Mouse (Mus musculus): Measurements from ENCODE around the gene Dhrs1.

Gene Dhrs1

DNA sequence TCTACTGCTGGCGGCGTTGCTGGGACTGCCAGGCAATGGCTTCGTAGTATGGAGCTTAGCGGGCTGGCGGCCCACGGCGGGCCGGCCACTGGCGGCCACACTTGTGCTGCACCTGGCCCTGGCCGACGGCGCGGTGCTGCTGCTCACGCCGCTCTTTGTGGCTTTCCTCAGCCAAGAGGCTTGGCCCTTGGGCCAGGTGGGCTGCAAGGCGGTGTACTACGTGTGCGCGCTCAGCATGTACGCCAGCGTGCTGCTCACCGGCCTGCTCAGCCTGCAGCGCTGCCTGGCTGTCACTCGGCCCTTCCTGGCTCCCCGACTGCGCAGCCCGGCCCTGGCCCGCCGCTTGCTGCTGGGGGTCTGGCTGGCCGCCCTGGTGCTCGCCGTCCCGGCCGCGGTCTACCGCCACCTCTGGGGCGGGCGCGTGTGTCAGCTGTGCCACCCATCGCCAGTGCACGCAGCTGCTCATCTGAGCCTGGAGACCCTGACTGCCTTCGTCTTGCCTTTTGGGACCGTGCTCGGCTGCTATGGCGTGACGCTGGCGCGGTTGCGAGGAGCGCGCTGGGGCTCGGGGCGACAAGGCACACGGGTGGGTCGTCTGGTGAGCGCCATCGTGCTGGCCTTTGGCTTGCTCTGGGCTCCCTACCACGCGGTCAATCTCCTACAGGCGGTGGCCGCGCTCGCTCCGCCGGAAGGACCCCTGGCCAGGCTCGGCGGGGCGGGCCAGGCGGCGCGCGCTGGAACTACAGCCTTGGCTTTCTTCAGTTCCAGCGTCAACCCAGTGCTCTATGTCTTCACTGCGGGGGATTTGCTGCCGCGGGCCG, 16.7 kb upstream of the Dhrs1 start:
- DNase-seq: peak; percentile 64

DNA sequence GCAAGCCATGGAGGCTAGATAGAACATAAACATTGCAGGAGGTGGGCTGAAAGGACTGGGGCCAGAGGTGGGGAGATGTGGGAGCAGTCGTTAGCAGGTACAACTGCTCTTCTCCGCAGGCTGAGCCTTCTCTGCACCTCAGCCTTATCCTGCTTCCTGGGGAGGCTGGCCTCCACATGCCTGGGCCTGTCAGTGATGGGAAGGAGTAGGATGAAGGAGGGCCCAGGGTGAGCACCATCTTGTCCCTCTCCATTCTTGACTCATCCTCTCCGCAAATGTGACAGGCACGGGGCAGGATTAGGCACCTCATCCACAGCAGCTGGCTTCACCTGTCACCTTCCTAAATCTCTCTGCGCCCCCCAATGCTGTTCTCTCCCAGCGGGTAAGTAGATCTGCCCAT, 15.7 kb upstream of the Dhrs1 start, which contains the start of gene Ltb4r2:
Gene Ltb4r2 (plus strand): TSS at position 266 of the 400 bp plus-strand sequence.
- no peak for DNase-seq

DNA sequence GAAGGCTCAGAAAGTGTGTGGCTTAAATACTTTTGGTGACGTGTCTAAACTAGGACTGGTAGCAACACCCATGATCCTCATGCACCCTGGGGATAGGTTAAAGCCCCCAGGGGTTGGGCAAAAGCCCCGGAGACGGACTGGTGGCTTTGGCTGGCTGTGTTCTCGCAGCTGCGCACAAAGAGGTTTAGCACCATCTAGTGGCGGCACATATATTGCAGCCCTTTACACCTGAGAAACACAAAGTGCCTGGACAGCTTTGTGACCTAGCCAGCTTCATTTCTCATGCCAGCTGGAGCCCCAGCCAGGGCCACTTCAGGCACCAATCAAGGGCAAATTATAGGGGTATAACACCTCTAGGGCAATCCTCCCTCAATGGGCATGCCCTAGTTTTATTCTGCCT, 14.7 kb upstream of the Dhrs1 start:
- DNase-seq: peak; percentile 94

DNA sequence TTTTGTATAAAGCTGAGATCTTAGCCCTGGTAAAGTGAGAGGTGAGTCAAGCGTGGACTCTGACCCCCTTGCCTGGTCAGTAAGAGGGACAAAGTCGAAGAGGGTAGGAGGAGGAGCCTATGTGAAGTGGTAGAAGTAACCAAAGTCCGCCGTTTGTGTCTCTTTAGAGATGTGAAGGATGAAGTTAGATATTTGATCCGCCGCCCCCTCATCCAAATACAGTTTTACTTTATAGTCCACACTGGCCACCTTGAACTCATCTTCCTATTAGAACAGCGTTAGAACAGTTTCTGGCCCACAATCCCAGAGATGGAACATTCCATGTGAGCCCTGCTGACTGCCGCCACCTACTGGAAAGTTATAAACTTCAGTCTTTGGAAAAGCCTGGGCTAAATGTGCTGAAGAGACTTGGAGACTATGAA, 12.9 kb upstream of the Dhrs1 start, which contains the start of gene Cideb:
Gene Cideb (minus strand): TSS at position 96 of the 422 bp plus-strand sequence.
- DNase-seq: peak; percentile 74

DNA sequence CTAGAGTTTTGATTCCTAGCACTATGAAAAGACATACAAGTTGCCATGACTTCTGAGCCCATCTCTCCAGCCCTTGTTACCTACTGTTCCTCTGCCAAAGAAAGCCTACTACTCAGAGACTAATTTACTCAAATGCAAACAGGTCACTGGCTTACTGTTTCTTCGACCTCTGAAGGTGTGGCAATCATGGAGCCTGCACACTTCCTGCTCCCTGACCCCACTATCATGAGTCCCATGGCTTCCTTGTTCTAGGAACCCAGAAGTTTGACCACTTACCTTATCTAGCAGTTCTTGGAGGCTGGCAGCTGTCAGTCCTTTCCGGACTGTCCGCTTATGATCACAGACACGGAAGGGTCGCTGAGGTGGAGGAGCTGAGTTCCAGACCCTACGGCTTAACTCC, 12.1 kb upstream of the Dhrs1 start:
- no peak for DNase-seq

DNA sequence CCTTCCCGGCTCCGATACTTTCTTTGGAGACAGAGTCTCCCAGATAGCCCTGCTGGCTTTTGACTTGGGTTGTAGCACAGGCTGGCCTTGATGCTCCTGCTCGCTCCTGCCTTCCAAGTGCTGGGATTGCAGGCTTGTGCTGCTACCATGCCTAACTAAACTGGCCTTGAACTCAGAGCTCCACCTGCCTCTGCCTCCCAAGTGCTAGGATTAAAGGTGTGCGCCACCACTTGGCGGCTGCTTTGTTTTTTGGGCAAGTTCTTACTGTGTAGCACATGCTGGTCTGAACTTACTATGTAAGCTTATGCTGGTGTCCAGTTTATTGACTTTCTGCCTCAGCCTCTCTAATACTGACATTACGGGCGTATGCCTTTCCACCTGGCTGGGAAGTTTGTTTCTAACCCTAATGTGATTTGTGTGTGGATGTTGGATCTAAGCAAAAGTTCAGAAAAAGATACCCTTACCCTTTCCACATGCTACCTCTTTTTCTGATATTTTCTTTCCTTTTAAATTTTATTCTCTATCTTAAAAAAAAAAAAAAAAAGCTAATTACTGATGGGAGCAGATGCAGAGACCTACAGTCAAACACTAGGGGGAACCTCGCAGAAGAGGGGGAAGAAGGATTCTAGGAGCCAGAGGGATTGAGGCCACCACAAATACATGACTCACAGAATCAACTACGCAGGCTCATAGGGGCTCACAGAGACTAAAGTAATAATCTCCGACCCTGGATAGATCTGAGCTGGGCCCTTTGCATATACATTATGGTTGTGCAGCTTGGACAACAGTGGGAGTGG, 1.8 kb upstream of the Dhrs1 start:
- no peak for DNase-seq

DNA sequence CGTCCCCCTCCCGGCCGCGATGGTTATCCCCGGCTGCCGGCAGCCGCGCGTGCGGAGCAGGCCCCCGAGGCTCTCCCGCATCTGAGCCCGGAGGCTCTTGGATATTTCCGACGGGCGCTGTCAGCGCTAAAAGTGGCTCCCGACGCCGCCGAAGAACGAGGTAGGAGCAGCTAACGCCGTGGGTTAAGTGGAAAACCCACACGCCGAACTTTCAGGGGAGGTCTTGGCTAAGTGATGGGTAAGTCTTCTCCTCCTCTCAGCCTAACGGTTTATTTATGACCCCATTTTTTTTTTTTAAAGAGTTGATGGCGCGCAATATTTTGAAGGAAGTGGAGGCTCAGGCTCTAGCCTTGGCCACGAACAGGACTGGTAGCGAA, 359 bp upstream of the Dhrs1 start:
- no peak for DNase-seq

DNA sequence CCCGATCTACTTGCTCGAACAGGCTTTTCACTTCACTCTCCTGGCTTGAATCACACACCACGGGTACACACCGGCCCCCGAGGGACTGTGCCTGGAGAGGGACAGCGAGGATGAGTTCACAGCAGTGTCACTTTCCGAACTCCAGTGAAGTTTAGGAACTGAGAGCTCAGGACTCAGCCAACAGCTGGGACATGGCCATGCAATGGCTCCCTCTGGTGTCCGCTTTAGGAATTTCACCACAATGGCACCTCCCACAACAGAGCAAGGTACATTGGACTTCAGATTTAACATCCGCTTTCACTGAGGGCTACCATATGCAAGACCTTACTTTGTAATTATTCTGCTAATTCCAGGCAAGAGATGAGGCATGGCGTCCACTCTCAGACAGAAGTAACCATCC, 1.8 kb downstream of the Dhrs1 start:
- peak; percentile 93 for DNase-seq

DNA sequence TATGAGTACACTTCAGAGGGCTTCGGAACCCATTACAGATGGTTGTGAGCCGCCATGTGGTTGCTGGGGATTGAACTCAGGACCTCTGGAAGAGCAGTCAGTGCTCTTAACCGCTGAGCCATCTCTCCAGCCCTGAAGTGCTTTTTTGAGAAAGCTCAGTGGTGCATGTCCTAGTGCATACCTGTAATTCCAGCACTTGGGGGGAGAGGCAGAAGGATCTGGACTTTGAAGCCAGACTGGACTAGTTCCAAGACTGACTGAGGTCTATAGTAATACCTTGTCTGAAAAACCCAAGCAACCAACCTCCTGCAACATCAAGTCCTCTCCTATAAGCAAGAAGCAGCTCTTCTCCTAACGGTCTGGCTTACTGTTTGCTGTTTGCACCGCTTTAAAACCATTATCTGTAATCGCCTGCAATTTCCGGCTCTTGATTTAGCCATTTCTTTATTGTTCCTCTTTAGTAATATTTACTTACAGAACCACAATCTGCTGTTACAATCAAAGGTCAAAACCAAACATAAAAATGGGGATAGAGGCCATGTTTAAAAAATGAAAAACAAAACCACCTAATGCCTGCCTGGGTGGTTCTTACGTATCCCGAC, 8.3 kb downstream of the Dhrs1 start:
- DNase-seq: no peak

DNA sequence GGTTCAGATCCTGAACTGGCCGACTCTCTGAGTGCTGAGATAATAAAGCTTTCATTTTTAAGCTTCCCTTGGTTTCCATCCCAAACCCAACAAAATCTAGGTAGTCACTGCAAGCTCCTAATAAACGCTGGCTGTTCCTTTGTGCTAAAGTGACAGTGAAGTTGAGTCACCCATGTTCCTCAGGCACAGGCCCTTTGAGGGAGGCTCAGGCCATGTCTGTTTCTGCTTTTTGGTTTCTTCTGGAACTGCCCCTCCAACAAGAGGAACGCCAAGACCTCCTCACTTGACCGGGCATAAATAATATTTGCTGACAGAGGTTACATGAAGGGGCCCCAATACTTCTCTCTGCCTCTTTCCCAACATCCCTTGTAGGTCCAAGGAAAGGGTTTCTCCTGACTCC, 9.7 kb downstream of the Dhrs1 start:
- DNase-seq: no peak

DNA sequence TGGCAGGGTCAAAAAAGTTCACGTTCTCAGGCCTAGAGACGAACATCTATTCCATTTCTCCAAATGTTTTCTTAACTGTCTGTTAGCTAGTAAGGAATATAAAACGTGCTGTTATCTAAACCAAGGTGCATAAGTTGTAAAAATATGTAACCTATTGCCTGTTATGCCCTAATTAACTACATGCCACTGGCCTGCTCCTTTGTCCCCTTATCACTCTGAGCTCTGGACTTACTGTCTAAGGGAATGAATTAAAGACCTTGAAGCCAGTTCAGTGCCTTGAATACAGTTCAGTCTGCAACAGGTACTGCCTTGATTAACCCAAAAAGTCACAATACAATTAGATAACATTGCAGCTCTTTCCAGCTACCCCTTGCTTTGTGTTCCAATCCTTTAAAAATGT, 10.2 kb downstream of the Dhrs1 start:
- DNase-seq: no peak

DNA sequence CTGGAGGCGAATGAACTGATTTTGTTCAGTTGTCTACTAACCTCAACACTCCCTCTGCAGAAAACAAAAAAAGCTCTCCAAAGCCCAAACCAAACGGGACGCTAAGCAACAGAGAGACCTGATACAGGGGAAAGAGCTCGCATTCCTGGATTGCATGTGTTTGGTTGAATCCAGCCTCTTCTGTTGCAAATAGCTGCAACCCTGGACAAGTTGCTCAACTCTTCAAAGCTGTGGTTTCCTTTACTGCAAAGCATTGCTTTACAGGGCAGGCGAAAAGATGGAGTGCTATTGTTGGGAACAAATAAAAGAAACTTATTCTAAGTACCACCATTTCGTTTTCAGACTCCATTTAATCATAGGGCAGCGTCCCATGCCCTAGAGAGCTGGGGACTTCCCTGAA, 10.6 kb downstream of the Dhrs1 start:
- no peak for DNase-seq

DNA sequence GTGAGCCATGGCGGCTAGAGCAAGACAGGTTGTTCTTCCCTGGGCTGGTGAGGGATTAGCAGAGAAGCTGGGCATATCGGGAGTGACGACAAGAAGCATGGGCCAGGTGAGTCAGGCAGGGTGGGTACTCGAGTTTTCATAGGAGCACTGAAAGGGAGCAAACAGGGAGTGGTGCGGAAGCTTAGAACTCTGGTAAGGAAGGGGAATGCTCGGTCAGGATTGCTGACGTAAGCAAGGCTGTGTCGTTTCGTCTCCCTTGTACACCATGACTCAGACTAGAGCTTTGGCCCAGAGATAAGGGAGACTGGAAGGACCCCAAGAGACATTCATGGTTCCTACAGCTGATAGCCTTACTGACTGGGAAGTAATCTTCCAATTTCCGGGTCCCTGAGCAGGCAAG, 11.6 kb downstream of the Dhrs1 start:
- no peak for DNase-seq

DNA sequence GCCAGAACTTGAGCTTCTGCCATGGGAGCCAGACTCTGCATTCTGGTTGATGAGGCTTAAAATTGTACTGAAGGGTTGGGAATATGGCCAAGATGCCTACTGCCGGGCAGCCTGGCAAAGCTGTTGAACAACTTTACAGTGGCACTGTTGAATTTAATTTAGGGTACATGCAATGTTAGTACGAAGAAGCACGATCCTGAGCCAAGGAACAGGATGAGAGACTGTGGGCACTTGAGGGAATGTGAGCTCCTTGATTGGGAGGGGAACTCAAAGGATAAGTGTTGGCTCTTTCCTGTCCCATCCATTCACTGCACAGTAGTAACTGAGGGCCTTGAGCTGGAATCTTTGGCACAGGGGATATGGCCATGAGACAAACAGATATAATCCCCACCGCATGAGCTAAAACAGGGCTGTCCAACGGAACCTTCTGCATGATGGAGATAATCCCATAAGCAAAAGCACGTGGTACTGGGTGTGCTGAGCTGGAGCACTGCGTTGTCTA, 14.9 kb downstream of the Dhrs1 start:
- no peak for DNase-seq

DNA sequence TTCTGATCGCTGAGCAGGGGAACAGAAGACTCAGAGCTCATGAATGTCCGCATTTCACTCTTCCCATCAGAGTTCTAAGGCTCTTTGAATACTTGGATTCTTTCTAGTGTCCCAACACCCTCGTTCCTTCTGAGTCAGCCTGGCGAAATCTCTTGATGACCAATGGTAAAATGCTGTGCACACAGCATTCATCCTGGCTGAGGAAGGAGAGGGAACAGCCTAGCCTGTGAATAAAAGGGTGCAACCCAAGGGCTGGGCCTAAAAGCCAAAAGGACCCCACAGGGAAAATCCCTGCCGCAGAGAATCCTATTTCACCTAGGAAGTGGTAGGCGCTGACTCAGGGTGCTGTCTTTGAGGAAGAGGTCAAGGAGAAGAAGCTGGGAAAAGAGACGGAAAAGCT, 15.4 kb downstream of the Dhrs1 start:
- DNase-seq: no peak

DNA sequence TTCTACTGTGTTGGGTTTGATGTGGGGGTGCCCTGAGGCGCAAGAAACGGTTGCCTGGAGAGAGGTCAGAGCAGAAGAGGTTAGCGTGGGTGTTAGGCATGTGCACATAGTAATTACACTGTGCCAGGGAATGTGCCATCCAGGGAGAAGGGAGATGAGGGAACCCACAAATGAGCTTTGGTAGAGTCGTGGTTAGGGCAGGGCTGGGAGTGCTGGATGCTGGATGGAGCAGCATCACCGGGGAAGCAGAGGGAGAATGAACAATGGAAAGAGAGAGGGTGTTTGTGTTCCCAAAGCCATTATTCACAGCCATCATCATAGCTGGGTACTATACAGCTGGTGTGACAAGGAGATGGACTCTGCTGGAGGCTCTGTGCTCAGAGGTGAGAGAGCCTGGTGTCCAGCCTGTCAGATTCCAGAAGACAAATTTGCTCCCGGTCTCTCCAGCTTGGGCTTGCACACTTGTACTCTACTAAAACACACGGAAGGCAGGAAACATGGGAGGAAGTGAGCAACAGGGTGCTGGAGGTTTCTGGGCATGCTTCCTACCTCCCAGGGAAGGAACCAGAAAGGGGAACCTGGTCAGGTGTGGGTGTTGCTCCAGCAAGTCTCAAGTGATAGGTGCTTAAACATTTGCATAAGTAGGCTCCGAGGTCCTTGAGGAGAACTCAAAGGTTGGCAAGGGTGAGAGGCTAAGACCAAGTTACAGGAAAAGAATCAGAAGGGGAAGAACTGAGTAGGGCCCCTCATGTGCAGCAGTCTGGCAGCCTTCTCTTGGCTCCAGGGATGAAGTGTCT, 17.4 kb downstream of the Dhrs1 start:
- DNase-seq: no peak

DNA sequence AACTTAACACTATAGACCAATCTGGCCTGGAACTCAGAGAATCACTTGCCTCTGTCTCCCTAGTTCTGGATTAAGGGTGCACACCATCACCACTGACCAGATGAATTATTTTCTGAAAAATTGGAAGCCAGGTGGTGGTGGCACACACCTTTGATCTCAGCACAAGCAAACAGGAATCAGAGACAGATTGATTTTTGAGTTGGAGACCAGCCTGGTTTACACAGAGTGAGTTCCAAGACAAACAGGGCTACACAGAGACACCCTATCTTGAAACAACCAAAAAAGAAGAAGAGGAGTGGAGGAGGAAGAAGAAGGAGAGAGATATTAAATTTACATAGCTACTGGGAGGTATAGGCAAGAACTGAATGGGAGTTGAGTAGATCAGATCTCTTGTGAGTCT, 19.2 kb downstream of the Dhrs1 start:
- DNase-seq: no peak

DNA sequence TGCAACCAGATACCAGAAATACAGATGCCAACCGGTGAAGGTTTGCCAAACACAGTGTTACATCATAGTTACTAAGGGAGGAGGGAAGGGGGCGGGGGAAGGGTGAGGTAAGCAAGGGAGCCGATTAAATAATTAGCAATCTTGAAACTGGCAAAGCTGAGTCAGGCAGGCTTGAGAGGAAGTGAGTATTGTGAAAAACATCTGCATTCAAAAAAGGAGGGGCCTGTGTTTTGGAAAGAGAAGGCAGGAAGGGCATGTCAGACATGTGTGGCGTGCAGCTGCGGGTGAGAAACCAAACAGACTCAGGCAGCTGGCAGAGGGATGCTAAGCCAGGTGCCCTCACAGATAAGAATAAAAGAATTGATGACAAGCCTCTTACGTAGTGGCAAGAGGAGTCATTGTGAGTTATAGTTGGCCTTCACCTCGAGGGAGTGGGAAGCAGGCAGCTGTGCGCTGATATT, 21.0 kb downstream of the Dhrs1 start:
- DNase-seq: no peak

DNA sequence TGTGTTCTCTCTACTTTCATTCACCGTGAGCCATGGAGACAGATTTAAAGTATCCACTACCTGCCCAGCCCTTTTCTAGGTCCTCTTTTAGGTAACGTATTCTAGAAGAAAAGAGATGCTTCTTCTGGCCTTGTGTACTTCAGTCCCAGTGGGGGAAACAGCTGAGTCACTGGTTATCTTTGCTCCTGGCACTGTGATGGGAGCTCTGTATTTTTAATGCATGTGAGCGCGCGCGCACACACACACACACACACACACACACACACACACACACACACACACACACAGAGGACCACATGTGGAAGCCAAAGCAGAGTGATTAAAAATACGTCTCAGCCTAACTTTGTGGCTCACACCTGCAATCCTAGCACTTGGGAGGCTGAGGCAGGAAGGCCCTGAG, 22.1 kb downstream of the Dhrs1 start:
- no peak for DNase-seq

DNA sequence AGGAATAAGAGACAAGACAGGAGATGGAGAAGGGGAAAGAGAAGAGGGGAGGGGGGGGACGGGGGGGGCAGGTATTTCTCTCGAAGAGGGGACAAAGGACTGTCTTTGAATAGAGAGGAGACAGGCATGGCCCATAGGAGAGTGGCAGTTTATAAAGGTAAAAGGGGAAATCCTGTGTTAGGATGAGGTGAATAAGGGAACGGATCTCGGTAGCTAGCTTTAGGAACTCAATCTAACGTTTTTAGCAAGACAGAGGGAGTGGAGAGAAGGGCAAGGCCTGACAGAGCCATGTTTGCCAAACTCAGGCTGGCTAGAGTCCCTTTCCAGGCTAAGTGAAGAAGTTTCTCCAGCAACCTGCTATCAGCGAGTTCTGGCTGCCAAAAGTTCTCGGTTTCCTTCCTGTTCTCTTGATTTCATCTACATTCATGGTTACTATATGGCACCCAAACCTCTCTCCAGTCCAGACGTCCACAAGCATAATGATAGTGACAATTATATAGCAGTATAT, 23.0 kb downstream of the Dhrs1 start:
- no peak for DNase-seq

DNA sequence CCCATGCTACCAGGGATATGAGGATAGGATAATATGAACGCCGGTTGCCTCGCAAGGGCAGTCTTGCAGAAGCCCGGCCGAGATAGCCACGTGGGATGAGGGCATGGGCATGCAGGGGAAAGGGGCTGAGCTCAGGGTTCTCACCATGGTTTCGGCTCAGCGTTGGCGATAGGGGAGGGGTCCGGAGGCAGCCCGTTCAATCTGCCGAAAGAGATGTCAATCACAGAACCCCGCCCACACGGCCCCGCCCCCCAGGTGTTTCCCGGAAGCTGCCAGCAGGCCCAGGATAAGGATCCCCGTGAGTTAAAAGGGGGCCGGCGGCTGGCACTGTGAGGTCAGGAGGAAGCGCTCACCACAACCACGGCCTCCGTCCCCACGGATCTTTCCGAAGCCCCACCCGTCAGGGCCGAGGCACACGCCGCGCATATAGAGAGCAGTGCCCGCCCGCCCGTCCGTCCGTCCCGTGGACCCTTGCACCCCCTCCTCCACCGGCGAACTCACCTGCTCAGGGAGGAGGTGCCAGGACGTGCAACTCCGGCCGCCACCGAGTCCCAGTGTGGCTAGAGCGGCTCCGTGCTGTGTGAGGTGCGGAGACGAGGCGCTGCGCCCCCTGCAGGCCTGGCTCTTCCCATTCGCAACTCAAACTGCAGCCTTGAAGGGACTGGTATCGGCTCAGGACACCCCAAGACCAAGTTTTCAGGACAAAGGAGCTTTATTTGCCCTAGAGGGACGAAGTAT, 23.6 kb downstream of the Dhrs1 start, which contains the start of gene Rabggta:
Gene Rabggta (minus strand): TSS at position 564 of the 738 bp plus-strand sequence.
- peak; percentile 94 for DNase-seq

DNA sequence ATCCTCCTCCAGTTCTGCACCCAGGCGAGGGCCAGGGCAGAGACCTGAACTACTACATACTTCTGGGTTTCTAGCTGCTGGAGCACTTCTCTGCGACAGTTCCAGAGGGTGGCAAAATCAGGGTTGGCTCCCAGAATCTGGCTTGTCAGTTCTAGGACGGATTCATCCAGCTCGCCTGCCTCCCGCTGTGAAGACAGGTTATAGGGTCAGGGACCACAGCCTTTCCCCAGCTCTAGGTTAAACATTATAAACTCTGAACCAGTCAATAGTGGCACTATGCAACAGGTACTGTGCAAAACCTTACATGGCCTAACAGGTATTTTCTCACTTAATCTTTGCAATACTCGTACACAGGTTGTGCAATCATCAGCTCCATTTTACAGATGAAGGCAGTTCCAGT, 24.4 kb downstream of the Dhrs1 start:
- peak; percentile 52 for DNase-seq

All from kidney, adult 18-20 months (tissue).